Mouse (Mus musculus) cerebellum, postnatal 36 days (tissue): ENCODE data around the gene Steap3.

Experiments used
- DNase-seq, 2 experiments: peaks; one replicate each; pipeline ENCODE4 v3.0.0; 2021 to 2022; ENCODE audit warnings: mixed read lengths in 2 of 2

Gene Steap3

GRCm38 (mm10) chr1:120196724-120197123 is 75.8 kb downstream of the Steap3 start:
- DNase-seq = no peak

DNA sequence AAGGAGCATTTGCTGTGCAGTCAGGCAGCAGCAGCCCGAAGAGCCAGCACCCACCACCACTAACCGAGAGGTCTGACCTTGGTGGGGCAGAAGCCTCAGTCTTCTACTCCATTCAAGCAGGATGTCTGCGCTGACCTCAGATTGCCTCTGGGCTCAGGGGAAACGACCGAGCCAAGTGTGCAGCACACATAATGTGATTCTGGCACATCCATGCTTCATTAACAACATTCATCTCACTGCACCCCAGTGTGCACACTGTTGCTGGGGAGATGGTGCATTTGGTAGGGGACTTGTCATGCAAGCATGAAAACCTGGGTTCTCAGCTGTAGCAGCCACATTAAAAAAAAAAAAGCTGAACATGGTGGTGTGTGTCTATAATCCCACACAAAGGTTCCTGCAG is 76.6 kb downstream of the Steap3 start:
- no peak for DNase-seq

GRCm38 (mm10) chr1:120193586-120193985 is 78.9 kb downstream of the Steap3 start:
- no peak for DNase-seq

- DNase-seq = no peak
Measured at GRCm38 (mm10) chr1:120192321-120192720, 80.2 kb downstream of the Steap3 start.

- no peak for DNase-seq
Measured at GRCm38 (mm10) chr1:120190946-120191345, 81.6 kb downstream of the Steap3 start.

DNA sequence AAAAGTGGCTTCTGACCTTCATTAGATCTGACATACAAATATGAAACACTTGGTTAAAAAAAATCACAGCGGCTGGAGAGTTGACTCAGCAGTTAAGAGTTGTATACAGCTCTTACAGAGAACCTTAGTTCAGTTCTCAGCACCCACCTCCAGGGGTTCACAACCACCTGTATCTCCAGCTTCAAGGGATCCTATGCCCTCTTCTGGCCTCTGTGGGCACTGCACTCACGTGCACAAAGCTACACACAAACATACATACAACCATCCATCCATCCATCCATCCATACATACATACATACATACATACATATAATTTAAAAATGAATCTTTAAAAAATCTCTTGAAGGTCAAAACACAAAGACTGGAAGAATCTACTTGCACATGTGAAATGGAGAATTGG is 82.2 kb downstream of the Steap3 start:
- DNase-seq = no peak

- no peak for DNase-seq
Measured at GRCm38 (mm10) chr1:120189206-120189605, 83.3 kb downstream of the Steap3 start.

- no peak for DNase-seq
Measured at GRCm38 (mm10) chr1:120187059-120187458, 85.4 kb downstream of the Steap3 start.

DNA sequence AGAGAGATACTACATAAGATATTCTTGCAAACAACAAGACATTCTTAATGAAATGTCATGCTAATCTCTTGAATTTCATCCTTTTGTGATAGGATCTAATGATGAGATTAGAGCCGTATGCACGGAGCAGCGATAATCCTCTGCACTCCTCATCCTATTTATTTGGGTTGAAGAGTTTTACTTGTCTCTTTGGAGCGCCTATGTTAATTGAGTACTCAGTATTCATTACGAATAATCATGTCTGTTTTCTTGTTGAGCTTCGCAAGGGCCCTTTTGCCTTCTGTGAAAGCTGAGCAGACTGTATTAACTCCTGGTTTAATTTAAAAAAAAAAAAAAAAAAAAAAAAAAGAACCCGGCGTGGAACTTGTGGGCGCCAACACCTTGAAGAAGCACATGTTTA is 85.8 kb downstream of the Steap3 start:
- no peak for DNase-seq

DNA sequence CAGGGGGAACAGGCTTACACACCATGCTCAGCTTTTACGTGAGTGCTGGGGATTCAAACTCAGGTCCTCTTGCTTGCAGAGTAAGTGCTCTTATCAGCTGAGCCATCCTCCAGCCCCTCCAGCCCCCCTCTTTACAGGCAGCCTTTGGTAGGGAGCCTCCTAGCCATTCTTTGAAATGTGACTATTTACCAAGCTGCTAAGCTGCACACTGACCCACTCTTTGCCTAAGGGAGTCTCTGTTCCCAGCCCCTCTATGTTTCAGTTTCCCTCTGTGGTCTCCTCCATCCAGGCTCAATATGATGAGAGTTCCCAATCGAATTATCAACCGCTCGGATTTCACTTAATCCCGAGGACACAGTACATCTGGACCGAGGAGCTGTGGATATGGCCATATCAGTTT is 86.3 kb downstream of the Steap3 start:
- no peak for DNase-seq

DNA sequence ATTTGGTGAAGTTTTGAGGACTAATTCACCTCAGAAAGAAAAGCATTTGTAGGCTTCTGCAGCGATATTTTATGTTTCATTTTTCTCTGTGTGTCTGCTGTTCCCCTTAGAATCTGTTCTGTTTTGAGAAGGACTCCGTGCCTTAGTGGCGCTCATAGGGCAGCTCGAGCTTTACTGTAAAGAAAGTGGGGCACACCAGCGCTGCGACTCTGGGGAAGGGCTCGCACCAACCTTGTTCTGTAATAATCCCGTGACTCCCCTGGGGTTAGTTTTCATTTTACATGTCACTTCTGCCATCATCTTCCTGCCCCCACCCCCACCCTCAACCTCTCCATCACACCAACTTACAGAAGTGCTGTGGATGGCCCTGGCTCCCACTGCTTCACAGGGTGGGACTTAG is 95.4 kb downstream of the Steap3 start:
- no peak for DNase-seq

DNA sequence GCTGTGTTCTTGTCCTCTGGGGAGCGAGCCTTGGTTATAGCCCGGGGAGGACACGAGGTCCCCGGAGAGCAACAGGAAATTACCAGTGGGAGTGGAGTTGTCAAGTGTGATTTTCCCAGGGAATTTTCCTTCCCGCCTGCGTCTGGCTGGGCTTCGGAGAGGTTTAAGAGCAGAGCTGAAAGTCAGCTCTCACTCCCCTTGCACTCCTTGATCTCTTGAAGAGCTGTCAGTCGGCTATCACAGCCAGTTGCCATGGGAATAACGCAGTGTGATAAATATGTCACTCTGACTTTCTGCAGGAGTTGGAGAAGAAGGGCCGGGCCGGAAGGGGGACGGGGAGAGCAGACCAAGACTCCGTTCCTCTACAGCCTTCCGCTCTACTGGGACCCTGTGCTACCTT is 96.2 kb downstream of the Steap3 start:
- DNase-seq = no peak

- no peak for DNase-seq
Measured at GRCm38 (mm10) chr1:120174991-120175390, 97.5 kb downstream of the Steap3 start.

DNA sequence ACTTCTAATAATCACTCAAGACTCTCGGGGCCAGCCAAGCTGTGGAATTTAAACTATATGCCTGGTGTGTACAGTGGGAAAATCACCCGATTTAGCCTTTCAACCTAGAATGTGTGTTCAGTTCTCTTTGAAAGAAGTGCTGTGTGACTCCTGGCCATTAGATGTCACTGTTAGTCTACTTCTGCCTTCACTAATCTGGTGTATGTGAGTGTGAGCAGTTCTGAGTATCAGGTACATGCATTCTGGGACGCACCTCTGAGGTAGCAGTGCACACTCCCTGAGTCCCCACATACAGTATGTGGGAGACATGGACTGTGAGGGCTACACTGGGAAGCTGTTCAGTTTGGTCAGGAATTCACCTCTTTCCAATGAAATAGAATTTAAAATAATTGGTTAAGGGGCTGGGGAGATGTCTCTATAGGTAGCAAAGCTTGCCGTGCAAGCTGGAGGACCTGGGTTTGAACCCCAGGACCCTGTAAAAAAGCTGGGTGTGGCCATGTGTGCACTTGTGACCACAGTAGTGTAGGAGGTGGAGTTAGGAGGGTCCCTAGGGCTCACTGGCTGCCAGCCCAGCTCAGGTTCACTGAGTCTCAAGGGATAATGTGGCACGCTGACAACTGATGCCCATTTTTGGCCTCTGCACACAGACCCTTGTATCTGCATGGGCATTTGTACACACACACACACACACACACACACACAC is 100.5 kb downstream of the Steap3 start:
- DNase-seq = peak in 1 of 2 experiments; percentile 15

DNA sequence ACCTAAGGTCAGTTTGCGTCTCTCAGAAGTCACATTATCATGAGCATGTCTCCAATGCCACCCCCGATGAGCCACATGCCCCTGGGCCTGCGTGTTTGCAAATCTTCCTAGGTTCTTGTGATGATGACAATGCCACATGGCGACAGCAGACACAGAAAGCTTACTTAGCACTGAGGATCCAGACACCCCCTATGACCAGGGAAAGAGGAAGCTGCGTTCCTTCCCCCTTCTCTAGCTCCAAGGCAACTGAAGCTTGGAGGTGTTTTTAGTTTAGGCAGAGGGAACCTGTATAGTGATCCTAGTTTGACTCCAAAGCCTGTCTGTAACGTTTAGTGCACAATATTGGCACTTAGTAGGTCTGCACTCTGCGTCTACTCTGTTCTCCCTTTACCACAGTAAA is 102.2 kb downstream of the Steap3 start:
- no peak for DNase-seq

GRCm38 (mm10) chr1:120168674-120169073 is 103.8 kb downstream of the Steap3 start:
- DNase-seq = no peak

DNA sequence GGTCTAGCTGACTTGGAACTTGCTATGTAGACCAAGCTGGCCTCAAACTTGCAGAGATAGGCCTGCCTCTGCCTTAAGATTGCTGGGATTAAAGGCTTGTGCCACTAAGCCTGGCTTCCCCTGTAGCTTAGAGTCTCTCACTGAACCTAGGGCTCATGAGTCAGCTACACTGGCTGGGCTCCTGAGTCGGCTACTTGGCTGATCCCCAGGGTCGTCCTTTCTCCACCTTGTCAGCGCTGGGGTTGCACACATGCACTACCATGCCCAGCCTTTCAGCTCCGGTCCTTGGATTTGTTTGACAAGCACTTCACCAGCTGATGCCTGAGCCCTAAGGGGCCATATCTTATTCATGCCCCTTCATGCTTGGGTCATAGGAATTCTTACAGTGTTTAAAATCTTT is 104.5 kb downstream of the Steap3 start:
- no peak for DNase-seq

- DNase-seq = no peak
Measured at GRCm38 (mm10) chr1:120162616-120163015, 109.9 kb downstream of the Steap3 start.

DNA sequence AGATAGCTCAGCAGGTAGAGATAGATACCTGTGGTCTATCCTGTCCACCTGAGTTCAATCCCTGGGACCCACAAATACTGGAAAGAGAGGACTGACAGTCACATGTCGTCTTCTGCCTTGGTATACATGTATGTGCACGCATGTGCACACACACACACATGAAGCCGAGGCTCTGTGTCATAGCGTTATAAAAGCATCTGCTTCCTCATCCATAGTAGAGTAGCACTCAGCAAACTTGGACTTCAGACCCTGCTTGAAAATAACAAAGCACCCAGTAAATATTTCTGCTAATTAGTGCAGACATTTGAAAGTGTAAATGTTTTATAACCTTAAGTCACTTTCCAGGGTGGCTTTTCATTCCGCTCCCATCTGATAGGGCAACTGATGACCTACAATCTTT is 111.0 kb downstream of the Steap3 start:
- no peak for DNase-seq

DNA sequence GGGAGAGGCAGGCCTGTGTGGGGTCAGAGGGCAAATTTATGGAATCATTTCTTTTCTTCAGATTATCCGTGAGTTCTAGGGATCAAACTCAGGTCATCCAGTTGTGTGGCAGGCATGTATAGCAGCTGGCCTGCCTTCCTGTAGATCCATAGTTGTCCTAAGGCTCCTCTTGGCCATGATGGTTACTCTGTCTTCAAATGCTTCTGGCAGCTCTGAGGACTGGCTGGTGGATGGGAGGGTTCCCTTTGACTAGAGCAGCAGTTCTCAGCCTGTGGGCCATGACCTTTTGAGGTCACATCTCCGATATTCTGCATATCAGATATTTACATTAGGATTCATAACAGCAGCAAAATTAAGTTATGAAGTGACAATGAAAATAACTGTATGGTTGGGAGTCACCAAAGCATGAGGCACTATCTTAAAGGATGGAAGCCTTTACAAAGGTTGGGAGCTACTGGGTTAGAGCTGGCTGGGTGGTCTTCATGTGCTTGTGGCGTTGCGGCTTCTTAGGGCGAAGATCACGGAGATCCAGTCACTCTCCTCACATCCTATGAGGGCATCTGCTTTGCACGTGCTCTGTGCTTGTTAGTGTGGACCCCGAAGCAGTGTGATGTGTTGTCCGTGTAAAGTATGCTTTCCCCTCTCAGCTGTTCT is 113.9 kb downstream of the Steap3 start:
- DNase-seq = no peak

- DNase-seq = peak; percentile 23 to 32
Measured at GRCm38 (mm10) chr1:120155325-120155724, 117.2 kb downstream of the Steap3 start.

DNA sequence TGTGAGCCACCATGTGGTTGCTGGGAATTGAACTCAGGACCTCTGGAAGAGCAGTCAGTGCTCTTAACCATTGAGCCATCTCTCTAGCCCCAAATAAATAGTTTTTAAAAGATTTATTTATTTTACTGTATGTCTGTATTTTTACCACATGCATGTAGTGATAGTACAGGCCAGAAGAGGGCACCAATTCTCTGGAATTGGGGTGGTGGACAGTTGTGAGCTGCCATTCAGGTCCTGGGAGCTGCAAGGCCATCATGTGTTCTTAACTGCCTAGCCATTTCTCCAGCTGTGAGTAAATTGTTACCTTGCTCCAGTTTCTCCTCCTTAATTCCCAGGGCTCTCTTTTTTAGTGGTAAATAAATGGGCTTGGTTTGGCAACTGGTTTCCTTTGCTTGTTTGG is 118.3 kb downstream of the Steap3 start:
- peak in 1 of 2 experiments; percentile 27 for DNase-seq

GRCm38 (mm10) chr1:120146994-120147393 is 125.5 kb downstream of the Steap3 start:
- DNase-seq = no peak

DNA sequence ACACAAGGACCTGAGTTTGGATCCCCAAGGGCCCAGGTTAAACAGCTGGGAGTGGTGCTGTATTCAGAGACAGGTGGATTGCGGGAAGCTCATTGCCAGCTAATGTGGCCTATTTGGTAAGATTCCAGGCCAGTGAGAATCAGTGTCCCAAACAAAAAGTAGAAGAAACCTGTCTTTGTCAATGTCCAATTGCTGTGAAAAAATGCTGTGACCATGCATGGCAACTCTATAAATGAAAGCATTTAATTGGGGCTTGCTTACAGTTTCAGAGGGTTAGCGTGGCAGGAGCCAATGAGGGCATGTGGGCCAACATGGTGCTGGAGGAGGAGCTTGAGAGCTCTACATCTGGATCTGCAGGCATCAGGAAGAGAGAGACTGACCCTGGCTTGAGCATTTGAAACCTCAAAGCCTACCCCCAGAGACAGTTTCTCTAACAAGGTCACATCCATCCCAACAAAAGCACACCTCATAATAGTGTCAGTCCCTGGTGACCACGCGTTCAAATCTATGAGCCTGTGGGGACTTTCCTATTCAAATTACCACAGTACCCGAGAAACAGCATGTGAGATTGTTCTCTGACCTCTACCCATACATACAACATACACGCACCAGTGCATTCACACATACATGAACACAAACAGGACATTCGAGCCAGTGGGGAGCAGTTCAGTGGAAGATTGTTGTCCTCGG is 126.8 kb downstream of the Steap3 start:
- DNase-seq = no peak
